Mouse (Mus musculus): ENCODE measurements at regions not wholly inside any gene's neighbourhood (a gene's known extent, or its start where the extent isn't known, plus 50 kb on each side); places are given as distances from the start of the nearest gene placed in this dataset.

DNA sequence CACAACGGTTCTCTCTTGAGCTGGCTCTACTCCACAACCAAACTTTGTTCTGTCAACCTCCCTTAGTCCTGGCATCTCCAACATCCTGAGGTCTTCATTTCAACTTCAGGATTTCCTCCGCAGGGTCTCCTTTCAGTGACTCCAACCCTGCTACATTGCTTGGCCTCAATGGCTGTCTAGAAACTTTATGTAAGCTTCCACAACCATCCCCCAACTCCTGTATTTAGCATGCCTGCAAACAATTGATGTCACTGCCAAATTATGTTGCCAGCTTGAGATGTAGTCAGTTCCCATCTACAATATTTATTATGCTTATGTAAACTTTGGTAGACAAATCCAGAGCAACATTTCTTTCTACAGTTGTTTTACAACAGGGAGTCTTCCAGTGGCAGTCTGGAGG lies 336.4 kb upstream of the Meis1 start:
- TF ChIP-seq CTCF (IDR thresholded peaks at IDR 0.05; ENCODE audit: control insufficient read depth, insufficient read depth, low read length) (no peak), POLR2A (IDR thresholded peaks at IDR 0.05; ENCODE audit: borderline replicate concordance, control insufficient read depth, low read depth, low read length) (no peak)
